Mouse (Mus musculus): Measurements from ENCODE around the gene Ddi2.

The Ddi2 gene

DNA sequence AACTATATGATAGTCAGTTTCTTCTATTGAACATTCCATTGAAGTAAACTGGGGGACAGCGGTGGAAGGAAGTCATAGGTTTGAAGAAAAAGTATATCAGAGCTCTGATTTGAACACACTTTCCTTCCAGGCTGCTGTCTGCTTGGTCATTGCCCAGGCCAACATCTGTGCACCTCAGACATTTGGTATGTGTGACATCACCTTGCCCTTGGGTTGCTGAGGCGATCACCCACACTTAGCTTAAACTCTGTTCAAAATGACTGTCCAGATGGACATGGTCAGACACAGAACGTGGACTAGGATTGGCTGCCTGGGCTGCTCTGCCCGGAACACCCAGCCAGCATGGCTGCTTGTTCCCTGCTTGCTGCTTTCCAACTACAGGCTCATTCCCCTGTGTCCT, 19.2 kb upstream of the Ddi2 start:
- no peak for DNase-seq (ENCODE audit: low read depth in 1 of 2, low spot score in 2 of 2)

DNA sequence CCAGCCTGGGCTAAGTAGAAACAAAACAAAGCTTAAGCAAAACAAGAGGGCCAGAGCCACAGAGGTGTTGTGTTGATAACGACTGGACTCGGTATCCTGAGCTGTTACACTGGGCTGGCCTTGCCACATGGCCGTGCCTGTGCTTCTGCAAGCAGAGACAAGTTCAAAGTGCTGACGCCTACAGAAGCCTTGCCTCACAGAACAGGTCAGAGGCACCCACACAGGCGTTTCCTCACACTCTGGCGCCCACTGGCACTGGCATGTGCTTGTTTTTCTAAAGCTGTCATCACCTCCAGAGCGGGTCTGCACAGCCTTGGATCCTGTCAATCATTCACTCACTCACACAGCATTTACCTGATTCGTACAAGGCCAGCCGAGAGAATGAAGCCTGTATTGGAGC, 18.6 kb upstream of the Ddi2 start:
- DNase-seq (ENCODE audit: low read depth in 1 of 2, low spot score in 2 of 2): no peak

DNA sequence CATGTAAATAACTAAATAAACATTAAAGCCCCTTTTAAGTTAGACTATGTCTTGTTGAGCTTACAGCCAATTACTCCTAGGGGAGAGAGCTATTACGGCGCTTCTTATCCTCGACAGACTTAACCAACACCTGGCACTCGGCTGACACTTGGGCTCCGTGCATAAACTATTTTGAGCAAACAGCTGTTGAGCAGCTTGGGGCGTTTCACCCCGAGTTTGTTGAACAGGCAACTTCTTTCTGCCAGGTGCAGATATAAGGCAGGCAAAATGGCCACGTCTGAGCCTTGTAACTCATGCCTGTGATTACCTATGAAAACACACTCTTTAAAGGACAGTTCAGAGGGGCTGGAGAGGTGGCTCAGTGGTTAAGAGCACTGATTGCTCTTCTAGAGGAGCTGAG, 14.8 kb upstream of the Ddi2 start:
- DNase-seq (ENCODE audit: low read depth in 1 of 2, low spot score in 2 of 2): no peak

DNA sequence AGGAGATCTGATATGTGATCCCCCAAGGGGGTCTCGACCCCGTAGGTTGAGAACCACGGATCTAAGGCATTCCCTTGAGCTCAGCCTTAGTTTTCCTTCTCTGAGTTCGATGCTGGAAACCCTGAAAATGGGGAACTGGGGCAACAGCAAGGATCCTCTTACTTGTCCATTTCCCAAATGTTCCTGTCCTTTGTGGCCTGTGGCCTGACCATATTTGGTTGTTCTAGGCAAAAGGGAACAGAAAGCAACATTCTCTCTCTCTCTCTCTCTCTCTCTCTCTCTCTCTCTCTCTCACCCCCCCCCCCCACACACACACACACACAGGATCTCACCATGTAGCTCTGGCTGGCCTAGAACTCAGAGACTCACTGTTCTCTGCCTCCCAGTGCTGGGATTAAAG, 13.6 kb upstream of the Ddi2 start:
- no peak for DNase-seq (ENCODE audit: low read depth in 1 of 2, low spot score in 2 of 2)

DNA sequence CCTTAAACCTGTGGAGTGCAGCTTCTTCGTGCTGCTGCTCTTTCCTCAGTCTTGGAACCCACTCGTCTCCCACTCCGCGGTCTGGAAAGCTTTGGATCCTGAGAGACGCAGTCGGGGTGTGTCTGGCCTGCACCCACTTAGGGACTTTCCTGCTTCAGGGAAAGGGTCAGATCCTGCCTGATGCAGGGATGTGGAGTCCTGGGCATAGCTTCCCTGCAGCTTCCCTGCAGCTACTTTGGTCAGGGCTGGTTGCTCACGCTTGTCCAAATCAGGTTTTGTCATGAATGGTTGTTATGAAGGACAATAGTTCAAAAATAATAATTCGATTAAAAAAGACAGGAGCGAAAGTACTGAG, 12.0 kb upstream of the Ddi2 start:
- DNase-seq (ENCODE audit: low read depth in 1 of 2, low spot score in 2 of 2): no peak

DNA sequence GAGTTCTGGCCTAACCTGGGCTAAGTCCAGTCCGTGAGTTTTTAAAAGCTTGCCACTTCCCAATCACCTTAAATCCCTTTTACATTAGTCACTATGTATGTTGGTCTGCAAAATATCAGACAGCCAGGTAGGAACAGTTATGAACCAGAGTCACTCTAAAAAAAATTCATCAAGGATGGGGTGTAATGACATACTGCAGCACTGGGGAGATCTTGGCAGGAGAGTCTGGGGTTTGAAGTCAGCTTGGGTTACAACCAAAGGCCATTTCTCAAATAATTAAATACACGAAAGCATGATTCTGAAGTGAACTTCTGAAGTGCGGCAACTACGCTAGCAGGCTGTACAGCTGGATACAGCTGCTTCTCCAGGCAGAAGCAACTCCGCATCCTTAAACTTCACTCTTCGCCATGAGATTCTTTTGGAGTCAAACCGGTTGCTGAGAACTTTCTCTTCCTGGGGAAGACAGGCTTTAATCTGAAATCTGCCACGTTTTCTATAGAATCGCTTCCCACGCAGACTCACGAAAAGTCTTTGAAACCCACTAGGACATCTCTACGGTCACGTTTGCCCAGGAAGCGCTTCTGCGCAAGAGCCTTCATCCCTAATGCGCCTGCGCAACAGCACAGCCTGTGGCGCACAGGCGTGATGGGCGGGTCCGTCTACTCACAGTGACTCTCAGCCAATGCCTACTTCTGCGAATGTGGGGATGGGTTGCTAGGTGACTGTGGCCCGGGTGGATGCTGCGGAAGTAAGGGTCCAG, 11.4 kb upstream of the Ddi2 start:
- DNase-seq (ENCODE audit: low read depth in 1 of 2, low spot score in 2 of 2): peak; percentile 59 to 78

DNA sequence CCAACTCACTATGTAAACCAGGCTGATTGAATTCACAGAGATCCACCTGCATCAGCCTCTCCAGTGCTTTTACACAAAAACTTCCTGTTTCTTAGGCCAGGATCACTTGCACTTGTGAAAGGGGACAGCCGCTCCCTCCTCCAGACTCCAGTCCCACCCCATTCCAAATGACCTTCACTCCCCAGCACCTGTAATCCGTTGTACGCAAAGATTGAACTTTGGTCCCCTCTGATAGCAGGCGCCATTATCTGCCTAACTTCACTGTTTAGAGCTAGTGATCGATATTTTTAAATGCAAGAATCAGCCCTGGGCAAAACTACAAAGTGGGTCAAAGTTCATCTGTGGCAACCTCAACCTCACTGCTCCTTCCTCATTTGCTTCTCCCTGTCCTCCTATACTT, 8.5 kb upstream of the Ddi2 start:
- no peak for DNase-seq (ENCODE audit: low read depth in 1 of 2, low spot score in 2 of 2)

DNA sequence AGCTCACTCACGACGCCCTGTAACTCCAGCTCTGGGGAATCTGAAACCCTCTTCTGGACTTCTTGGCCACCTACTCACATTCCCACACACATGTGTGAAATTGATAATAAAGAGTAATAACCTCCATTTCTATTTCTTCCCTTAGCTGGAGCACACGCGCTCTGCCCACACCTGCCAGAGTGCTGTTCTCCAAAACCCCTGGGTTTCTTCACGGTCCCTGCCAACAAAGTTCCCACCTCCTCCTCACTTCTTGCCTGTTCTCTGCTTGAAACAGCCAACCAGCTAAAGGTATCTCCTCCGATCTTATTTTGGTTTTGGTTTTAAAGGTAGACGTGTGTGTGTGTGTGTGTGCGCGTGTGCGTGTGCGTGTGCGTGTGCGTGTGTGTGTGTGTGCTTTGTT, 7.2 kb upstream of the Ddi2 start:
- no peak for DNase-seq (ENCODE audit: low read depth in 1 of 2, low spot score in 2 of 2)

DNA sequence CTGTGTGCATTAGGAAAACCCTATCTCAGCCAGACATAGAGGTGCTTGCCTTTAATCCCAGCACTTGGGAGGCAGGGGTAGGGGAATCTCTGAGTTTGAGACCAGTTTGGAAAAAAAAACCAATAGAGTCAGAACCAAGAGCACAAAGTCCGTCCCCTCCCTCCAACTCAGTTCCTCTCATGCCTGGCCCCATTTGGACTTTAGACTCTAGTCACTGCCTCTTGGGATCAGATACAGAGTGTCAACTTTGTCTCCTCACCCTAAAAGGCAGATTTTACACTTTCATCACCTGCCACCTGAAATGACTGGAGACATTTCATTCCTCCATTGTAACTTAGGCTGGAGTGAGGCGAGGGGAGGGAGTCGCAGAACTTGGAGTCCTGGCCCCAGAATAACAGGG, 6.0 kb upstream of the Ddi2 start:
- no peak for DNase-seq (ENCODE audit: low read depth in 1 of 2, low spot score in 2 of 2)

DNA sequence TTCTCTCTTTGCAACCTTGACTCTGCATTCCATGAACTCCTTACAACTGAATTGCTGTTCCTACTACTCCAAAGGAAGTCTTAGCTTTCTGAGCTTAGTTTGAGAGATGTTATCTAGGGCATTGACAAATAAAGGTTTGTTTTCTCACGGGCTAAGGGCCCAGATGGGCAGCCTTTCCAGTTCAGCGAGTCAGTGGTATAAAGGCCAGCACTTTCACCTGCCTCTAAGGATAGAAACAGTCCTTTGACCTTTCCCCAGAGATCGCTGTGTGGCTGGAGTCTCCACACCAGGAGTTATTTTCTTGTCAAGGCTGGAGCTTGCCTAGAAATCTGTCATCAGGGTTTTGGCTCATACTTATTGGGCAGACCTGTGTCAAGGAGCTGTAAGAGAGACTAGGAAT, 2.5 kb upstream of the Ddi2 start:
- no peak for DNase-seq (ENCODE audit: low read depth in 1 of 2, low spot score in 2 of 2)

DNA sequence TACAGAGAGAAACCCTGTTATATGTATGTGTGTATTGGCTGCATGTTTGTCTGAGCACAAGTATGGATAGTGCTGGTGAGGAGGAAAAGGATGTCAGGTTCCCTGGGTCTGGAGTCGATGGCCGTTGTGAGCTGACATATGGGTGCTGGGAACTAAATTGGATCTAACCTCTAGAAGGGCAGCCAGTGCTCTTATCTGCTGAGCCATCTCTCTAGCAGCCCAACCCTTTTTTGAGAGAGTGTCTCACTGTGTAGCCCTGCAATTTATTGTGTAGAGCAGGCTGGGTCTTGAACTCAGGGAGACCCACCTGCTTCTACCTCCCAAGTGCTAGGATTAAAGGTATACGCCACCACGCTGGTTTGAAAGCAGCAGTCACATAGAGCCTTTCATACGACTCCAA, 2.1 kb upstream of the Ddi2 start:
- no peak for DNase-seq (ENCODE audit: low read depth in 1 of 2, low spot score in 2 of 2)

DNA sequence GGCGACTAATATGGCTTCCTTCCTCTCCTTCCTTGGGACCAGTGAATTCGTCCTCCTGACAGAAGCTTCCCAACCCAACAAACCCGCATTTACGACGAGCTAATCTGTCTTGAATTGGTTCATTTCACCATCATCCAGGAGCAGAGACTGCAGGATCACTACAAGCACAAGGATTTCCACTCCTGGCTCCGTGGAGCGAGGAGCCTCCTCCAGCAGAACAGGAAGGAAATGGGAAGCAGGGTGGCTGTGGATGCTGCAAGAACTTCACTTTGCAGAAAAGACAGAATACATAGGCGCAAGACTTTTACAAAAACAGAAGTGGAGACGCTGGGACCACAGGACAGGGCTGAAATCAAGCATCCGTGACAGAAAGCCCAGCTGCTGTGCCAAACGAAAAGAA, 1.4 kb upstream of the Ddi2 start:
- DNase-seq (ENCODE audit: low read depth in 1 of 2, low spot score in 2 of 2): no peak

DNA sequence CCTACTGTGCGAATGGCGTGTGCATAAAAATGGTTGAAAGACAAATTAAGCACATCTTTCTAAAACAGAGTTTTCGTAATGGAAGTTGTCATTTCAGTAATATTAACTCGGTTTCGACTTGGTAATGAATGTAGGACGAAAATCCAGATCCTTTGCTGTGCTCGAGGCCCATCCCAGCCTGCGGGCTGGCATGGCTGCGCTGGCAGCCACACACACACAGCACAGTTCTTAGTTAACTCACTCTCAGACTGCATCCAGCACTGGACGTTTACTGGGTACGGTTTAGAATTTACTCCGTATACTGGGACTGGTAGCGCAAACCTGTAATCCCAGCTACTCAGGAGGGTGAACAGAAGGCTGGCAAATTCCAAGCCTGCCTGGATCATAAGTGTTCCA, 452 bp upstream of the Ddi2 start:
- DNase-seq (ENCODE audit: low read depth in 1 of 2, low spot score in 2 of 2): no peak

DNA sequence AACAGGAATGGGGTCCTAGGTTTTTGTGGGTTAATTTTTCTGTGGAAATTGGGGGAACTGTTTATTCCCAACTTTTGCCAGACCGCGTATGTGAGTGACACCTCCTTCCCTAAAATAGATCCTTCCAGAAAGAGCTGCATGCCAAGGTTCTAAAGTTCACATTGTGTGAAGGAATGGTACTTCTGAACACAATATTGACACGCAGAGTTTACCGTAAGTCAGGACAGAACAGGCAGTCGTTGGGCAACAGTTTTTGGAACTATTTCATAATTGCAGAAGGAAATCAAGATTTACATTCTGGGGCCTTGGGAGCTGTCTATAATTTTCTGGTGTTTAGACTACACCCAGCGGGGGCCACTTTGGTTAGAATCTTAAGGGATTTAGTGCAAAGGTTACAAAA, 1.3 kb downstream of the Ddi2 start:
- DNase-seq (ENCODE audit: low read depth in 1 of 2, low spot score in 2 of 2): no peak

DNA sequence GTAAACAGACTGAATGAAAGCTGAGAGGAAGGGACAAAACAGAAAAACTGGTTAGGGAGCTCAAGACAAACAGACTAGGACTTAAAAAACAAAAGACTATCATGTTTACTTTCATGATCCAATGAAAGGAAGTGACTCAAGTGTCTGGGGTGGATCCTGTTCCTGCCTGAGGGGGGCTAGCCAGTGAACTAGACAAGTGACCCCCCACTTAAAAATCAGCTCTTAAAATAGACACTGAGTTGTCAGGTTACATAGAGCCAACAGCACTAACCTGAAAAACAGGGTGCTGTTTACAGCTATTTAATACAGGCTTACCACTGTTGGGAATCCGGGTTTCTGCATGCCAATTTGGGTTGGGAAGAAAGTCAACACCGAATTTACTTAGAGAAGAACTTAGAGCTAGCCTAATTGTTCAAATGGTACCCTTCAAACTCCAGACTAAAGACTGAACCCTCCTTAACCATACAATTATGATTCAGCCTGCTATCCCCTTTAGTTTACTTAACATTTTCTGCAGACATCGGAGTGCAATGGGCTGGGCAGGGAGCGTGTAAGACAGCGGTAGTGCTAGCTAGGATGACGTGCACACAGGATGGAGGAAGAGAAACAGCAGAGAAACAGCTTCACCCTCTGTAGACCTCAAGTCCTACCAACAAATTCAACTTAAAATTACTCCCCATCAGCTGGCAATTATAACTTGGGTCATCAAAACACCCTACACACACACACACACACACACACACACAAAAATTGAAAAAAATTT, 2.3 kb downstream of the Ddi2 start:
- no peak for DNase-seq (ENCODE audit: low read depth in 1 of 2, low spot score in 2 of 2)

DNA sequence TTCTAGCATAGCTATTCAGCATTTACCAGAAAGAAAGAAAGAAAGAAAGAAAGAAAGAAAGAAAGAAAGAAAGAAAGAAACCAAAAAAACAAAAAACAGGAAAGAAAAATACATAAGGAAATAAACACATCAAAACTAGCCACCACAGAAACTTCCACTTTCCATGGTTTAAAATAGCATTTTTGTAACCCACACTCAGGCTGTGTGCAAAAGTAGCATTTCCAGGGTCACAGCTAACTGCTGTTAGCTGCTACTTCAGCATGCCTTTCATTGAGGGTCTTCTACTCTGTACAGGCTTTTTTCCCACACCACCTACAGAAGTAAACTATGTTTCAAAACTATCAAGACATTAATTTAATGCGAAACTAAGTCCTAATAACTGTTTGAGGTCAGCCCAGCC, 3.9 kb downstream of the Ddi2 start:
- no peak for DNase-seq (ENCODE audit: low read depth in 1 of 2, low spot score in 2 of 2)

DNA sequence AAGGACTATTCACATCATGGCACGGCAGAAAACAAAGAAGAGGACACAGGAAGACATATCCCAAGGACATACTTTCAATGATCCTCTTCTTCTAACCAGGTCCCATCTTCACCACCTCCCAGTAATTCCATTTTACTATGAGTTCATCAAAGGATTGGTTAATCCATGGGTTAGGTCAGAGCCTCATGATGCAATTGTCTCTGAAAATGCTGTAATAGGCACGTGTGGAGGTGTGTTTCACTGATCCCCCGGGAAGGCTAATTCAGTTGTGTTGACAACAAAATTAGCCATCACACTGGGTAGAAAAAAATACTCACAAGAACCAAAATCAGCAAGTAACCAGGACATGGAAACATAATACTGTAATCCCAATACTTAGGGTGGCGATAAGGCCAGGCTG, 5.6 kb downstream of the Ddi2 start:
- DNase-seq (ENCODE audit: low read depth in 1 of 2, low spot score in 2 of 2): no peak

DNA sequence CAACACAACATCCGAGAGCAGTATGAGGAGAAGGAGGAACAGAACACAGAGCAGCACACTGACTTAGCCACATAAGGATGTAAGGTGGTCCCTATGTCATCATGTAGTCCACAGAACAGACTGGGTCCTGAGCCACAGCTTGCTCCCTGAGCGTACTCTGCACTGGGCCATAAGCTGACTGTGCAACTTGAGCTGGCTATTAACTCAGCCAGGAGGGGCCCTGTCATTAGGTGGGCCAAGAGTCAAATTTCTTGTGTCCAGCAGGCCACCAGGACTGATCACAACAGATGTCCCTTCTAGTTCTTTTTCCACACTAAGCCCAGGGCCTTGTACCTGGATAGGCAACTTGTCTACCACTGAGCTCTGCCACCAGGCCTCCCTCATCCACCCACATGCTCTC, 8.2 kb downstream of the Ddi2 start:
- DNase-seq (ENCODE audit: low read depth in 1 of 2, low spot score in 2 of 2): no peak

DNA sequence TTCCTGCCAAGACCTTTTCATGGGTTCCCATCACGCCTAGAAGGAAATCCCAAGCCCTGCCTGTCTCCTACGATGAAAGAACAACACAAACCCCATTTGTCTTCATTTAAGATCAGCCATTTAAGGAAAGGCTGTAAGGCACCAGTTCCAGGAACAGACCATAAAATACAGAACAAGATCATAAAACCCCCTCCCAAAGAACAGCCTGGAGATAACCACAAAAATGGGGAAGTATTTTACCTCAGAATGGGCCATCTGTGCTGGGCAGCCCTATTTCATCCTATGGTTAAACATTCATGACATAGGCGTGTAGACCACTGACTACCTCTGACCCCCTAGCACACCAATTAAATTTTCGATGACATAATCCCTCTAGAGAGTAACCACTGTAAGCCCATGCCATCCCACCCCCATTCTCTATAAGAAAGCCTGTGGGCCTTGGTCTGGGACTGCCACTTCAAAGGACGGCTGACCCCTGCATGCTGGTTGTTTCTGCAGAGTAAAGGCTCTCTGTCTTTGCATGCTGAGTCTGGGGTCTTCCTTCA, 9.5 kb downstream of the Ddi2 start:
- DNase-seq (ENCODE audit: low read depth in 1 of 2, low spot score in 2 of 2): no peak

DNA sequence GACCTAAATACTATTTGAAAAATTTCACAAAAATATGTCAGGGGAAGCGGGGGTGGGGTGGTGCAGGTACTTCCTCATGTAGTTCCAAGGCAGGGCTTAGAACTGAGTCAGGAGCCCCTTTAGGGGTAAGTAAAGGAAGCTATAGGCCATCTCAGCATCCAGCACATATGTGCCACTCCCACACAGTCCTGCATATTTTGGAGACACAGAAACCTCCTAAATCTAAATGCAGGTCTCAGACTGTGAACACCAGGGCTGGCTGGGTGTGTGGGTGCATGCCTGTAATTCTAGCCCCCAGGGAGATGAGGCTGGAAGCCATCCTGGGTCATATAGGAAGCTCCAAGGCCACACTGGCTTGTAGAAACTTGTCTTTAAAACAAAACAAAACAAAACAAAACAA, 12.0 kb downstream of the Ddi2 start:
- no peak for DNase-seq (ENCODE audit: low read depth in 1 of 2, low spot score in 2 of 2)

DNA sequence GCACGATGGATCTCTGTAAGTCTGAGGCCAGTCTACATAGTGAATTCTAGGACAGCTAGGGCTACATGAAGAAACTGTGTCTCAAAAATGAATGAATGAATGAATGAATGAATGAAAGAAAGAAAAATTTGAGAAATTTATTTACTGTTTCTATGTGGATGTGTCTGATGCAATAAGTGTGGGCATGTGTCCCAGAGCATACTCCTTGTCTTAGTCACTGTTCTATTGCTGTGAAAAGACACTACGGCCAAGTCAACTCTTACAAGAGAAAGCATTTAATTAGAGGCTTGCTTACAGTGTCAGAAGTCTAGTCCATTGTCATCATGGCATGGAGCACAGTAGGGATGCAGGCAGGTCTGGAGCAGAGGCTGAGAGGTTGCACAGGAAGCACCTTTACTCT, 14.2 kb downstream of the Ddi2 start:
- DNase-seq (ENCODE audit: low read depth in 1 of 2, low spot score in 2 of 2): no peak

DNA sequence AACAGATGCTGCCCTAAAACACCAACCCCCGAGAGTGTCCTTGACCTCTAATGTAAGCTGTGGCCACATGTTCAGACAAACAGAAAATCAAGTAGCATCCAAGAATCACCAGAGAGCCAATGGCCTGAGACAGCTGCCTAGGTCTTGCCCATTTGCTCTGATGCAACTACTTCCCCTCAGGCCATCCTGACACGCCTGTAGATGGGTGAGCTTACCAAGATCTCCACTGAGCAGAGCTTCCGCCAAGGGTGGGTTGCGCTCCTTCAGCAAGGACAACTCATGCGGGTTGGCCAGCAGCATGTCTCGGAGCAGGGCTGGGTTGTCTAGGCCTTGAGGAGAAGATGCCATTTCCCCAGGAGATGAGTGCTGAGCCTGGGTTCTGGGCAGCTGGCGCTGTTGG, 15.2 kb downstream of the Ddi2 start:
- no peak for DNase-seq (ENCODE audit: low read depth in 1 of 2, low spot score in 2 of 2)

DNA sequence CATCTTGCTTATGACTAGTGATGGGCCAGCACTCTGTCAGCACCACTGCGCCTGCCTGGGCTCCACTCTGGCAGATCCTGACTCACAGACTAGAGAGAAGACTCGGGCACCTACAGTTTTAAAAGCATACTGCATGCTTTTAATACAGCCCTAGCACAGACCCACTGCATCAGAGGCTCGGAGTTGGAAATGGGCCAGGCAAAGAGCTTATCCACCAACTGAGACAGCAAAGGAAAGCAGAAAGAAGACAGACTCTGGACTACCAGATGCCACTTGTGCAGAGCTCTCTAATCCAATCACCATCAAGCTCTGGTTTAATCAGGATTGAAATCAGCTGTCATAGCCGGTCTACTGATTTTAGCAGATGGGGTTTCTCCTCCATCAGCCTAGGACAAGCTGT, 17.9 kb downstream of the Ddi2 start:
- no peak for DNase-seq (ENCODE audit: low read depth in 1 of 2, low spot score in 2 of 2)

Data from monocyte, adult 2 months (primary cell).